Mouse (Mus musculus): Measurements from ENCODE around the gene Sinhcaf. TPM values are rescaled to one million over a fixed set of nuclear protein-coding genes. Genes with fewer than 3 reads are reported as not detected.
"Not testable (repeated sequence)": the region's sequence is repeated elsewhere in the genome, so short reads cannot be mapped to it uniquely, and the experiment has no call there.

Sinhcaf gene
- total and polyA plus RNA-seq, 2 experiments from 2014 or later = 19.1 to 19.2 TPM

- no peak for TF ChIP-seq CTCF (IDR thresholded peaks at IDR 0.05; ENCODE audit: low read depth)
- 58% methylated on average over 3 of the region's 3 CpGs for WGBS
Observed at GRCm38 (mm10) chr6:148934961-148935590, 11.2 kb downstream of the Sinhcaf start.

GRCm38 (mm10) chr6:148931281-148931680 lies 15.0 kb downstream of the Sinhcaf start:
- H3K9me3 ChIP-seq (ENCODE audit: low read length) = no peaks in the 10 kb centered on the region
- ATAC-seq (no peak), DNase-seq (ENCODE audit: low spot score) (no peak)
- H3K27ac ChIP-seq = no peak overlapping the region
- 83% methylated on average over 6 of the region's 6 CpGs for WGBS
- H3K27me3 ChIP-seq (ENCODE audit: insufficient read depth, low read length) = no peaks in the 10 kb centered on the region
- no peak overlapping the region for H3K4me2 ChIP-seq (ENCODE audit: low read depth, low read length)
- TF ChIP-seq CTCF (IDR thresholded peaks at IDR 0.05; ENCODE audit: low read depth) = no peak
- H3K4me1 ChIP-seq (ENCODE audit: insufficient read depth, low read length) = no peaks in the 10 kb centered on the region
- peaks cover 4% of the 10 kb centered on the region; the same call in 1 of the 2 replicates for H3K36me3 ChIP-seq (ENCODE audit: insufficient read depth, low read length)
- no peak overlapping the region for H3K4me3 ChIP-seq (ENCODE audit: low read length)
- no peak overlapping the region for H3K9ac ChIP-seq (replicated peaks; ENCODE audit: low read length)

More at GRCm38 (mm10) chr6:148934961-148935590, 11.2 kb downstream of the Sinhcaf start:
- Histone ChIP-seq H3K4me1 (ENCODE audit: insufficient read depth, low read length) (no peaks in the 10 kb centered on the region), H3K9me3 (ENCODE audit: low read length) (no peaks in the 10 kb centered on the region), H3K27ac (no peak overlapping the region), H3K36me3 (ENCODE audit: insufficient read depth, low read length) (no peaks in the 10 kb centered on the region), H3K9ac (replicated peaks; ENCODE audit: low read length) (no peak overlapping the region), H3K4me3 (ENCODE audit: low read length) (no peak overlapping the region), H3K4me2 (ENCODE audit: low read depth, low read length) (no peak overlapping the region), H3K27me3 (ENCODE audit: insufficient read depth, low read length) (no peaks in the 10 kb centered on the region)
- DNase-seq (ENCODE audit: low spot score) (no peak), ATAC-seq (no peak)

- Histone ChIP-seq H3K36me3 (ENCODE audit: insufficient read depth, low read length) (no peaks in the 10 kb centered on the region), H3K4me3 (ENCODE audit: low read length) (no peak overlapping the region), H3K4me1 (ENCODE audit: insufficient read depth, low read length) (no peaks in the 10 kb centered on the region), H3K4me2 (ENCODE audit: low read depth, low read length) (no peak overlapping the region), H3K9ac (replicated peaks; ENCODE audit: low read length) (no peak overlapping the region), H3K27ac (no peak overlapping the region), H3K9me3 (ENCODE audit: low read length) (no peaks in the 10 kb centered on the region), H3K27me3 (ENCODE audit: insufficient read depth, low read length) (no peaks in the 10 kb centered on the region)
- no peak for TF ChIP-seq CTCF (IDR thresholded peaks at IDR 0.05; ENCODE audit: low read depth)
- ATAC-seq = no peak
- DNase-seq (ENCODE audit: low spot score) = no peak
Observed at GRCm38 (mm10) chr6:148918841-148919398, 27.3 kb downstream of the Sinhcaf start.

GRCm38 (mm10) chr6:148917672-148918071 lies 28.6 kb downstream of the Sinhcaf start:
- WGBS = 57% methylated on average over 1 of the region's 1 CpGs
- no peak overlapping the region for H3K4me3 ChIP-seq (ENCODE audit: low read length)
- no peak for ATAC-seq

GRCm38 (mm10) chr6:148916817-148917216 lies 29.4 kb downstream of the Sinhcaf start:
- Histone ChIP-seq H3K4me3 (ENCODE audit: low read length) (no peak overlapping the region), H3K27ac (no peak overlapping the region), H3K27me3 (ENCODE audit: insufficient read depth, low read length) (no peaks in the 10 kb centered on the region), H3K4me1 (ENCODE audit: insufficient read depth, low read length) (no peaks in the 10 kb centered on the region), H3K9me3 (ENCODE audit: low read length) (no peaks in the 10 kb centered on the region), H3K9ac (replicated peaks; ENCODE audit: low read length) (no peak overlapping the region), H3K4me2 (ENCODE audit: low read depth, low read length) (no peak overlapping the region), H3K36me3 (ENCODE audit: insufficient read depth, low read length) (no peaks in the 10 kb centered on the region)
- ATAC-seq (no peak), DNase-seq (ENCODE audit: low spot score) (peak; percentile 33)
- peak; percentile 60 for TF ChIP-seq CTCF (IDR thresholded peaks at IDR 0.05; ENCODE audit: low read depth)
- 37% methylated on average over 3 of the region's 3 CpGs for WGBS

More at GRCm38 (mm10) chr6:148917672-148918071, 28.6 kb downstream of the Sinhcaf start:
- Histone ChIP-seq H3K9ac (replicated peaks; ENCODE audit: low read length) (no peak overlapping the region), H3K27me3 (ENCODE audit: insufficient read depth, low read length) (no peaks in the 10 kb centered on the region), H3K9me3 (ENCODE audit: low read length) (no peaks in the 10 kb centered on the region), H3K4me2 (ENCODE audit: low read depth, low read length) (no peak overlapping the region), H3K4me1 (ENCODE audit: insufficient read depth, low read length) (no peaks in the 10 kb centered on the region), H3K27ac (no peak overlapping the region), H3K36me3 (ENCODE audit: insufficient read depth, low read length) (no peaks in the 10 kb centered on the region)
- DNase-seq (ENCODE audit: low spot score) = no peak
- TF ChIP-seq CTCF (IDR thresholded peaks at IDR 0.05; ENCODE audit: low read depth) = no peak

GRCm38 (mm10) chr6:148913938-148914337 lies 32.3 kb downstream of the Sinhcaf start:
- TF ChIP-seq CTCF (IDR thresholded peaks at IDR 0.05; ENCODE audit: low read depth) = peak; percentile 84
- no peaks in the 10 kb centered on the region for H3K4me1 ChIP-seq (ENCODE audit: insufficient read depth, low read length)
- no peaks in the 10 kb centered on the region for H3K9me3 ChIP-seq (ENCODE audit: low read length)
- DNase-seq (ENCODE audit: low spot score) (peak; percentile 89), ATAC-seq (peak; percentile 78)
- no peaks in the 10 kb centered on the region for H3K36me3 ChIP-seq (ENCODE audit: insufficient read depth, low read length)
- no peaks in the 10 kb centered on the region for H3K27me3 ChIP-seq (ENCODE audit: insufficient read depth, low read length)
- WGBS = 12% methylated on average over 2 of the region's 2 CpGs
- H3K9ac ChIP-seq (replicated peaks; ENCODE audit: low read length) = no peak overlapping the region
- no peak overlapping the region for H3K4me3 ChIP-seq (ENCODE audit: low read length)
- no peak overlapping the region for H3K4me2 ChIP-seq (ENCODE audit: low read depth, low read length)
- H3K27ac ChIP-seq = no peak overlapping the region

- H3K4me3 ChIP-seq (ENCODE audit: low read length) = not testable (repeated sequence)
Observed at GRCm38 (mm10) chr6:148911906-148912305, 34.4 kb downstream of the Sinhcaf start.

More at GRCm38 (mm10) chr6:148911906-148912305, 34.4 kb downstream of the Sinhcaf start:
- H3K4me1 ChIP-seq (ENCODE audit: insufficient read depth, low read length); H3K27me3 ChIP-seq (ENCODE audit: insufficient read depth, low read length); ATAC-seq; DNase-seq (ENCODE audit: low spot score); H3K36me3 ChIP-seq (ENCODE audit: insufficient read depth, low read length); H3K27ac ChIP-seq; H3K4me2 ChIP-seq (ENCODE audit: low read depth, low read length); H3K9me3 ChIP-seq (ENCODE audit: low read length); H3K9ac ChIP-seq (replicated peaks; ENCODE audit: low read length): not testable (repeated sequence)
- 87% methylated on average over 8 of the region's 8 CpGs for WGBS
